Mouse (Mus musculus) urinary bladder, adult 2 months (tissue): ENCODE results near the gene Tmem38b. TPM values are rescaled to one million over a fixed set of nuclear protein-coding genes. Genes with fewer than 3 reads are reported as not detected.
A peak's percentile ranks its signal among the peaks of the same experiment; 100 is the strongest.
"Not testable (repeated sequence)": the region's sequence is repeated elsewhere in the genome, so short reads cannot be mapped to it uniquely, and the experiment has no call there.

Experiments
- DNase-seq: peaks from one replicate; pipeline ENCODE4 v3.0.0; 2022; ENCODE audit warnings: low spot score
- polyA plus RNA-seq: library from polyadenylated mRNA; depleted of rRNA; stranded (reverse); fragments of >200 nt; gene quantifications from 2 replicates; pipeline ENCODE4 v1.2.3, GENCODE M21; 2012; rRNA removed

Tmem38b gene
- polyA plus RNA-seq, result 15.5 and 30.2 TPM in 2 replicates

- peak; percentile 68 for DNase-seq
These were observed at the start of gene Tmem38b for GRCm38 (mm10) chr4:53825821-53826605. Tmem38b (plus strand) TSS chr4:53826045.

- no peak for DNase-seq
These were observed 44.4 kb upstream of the Tmem38b start for GRCm38 (mm10) chr4:53781396-53781795.

GRCm38 (mm10) chr4:53782216-53783070 is 43.4 kb upstream of the Tmem38b start:
- no peak for DNase-seq

GRCm38 (mm10) chr4:53785746-53786398 is 40.0 kb upstream of the Tmem38b start:
- DNase-seq, result no peak

- DNase-seq, result no peak
These were observed 39.0 kb upstream of the Tmem38b start for GRCm38 (mm10) chr4:53786851-53787250.

- no peak for DNase-seq
These were observed 36.5 kb upstream of the Tmem38b start for GRCm38 (mm10) chr4:53789346-53789745.

- DNase-seq, result no peak
These were observed 31.4 kb upstream of the Tmem38b start for GRCm38 (mm10) chr4:53794257-53794966.

- no peak for DNase-seq
These were observed 30.8 kb upstream of the Tmem38b start for GRCm38 (mm10) chr4:53795086-53795485.

- DNase-seq, result no peak
These were observed 30.1 kb upstream of the Tmem38b start for GRCm38 (mm10) chr4:53795706-53796105.

- DNase-seq, result no peak
These were observed 28.7 kb upstream of the Tmem38b start for GRCm38 (mm10) chr4:53796865-53797772.

GRCm38 (mm10) chr4:53798896-53799676 is 26.8 kb upstream of the Tmem38b start:
- no peak for DNase-seq

GRCm38 (mm10) chr4:53799753-53800152 is 26.1 kb upstream of the Tmem38b start:
- DNase-seq, result no peak

- DNase-seq, result not testable (repeated sequence)
These were observed 22.2 kb upstream of the Tmem38b start for GRCm38 (mm10) chr4:53803674-53804073.

- not testable (repeated sequence) for DNase-seq
These were observed 19.4 kb upstream of the Tmem38b start for GRCm38 (mm10) chr4:53806428-53806827.

GRCm38 (mm10) chr4:53818320-53818719 is 7.5 kb upstream of the Tmem38b start:
- DNase-seq, result no peak

GRCm38 (mm10) chr4:53823697-53824096 is 2.1 kb upstream of the Tmem38b start:
- no peak for DNase-seq

- DNase-seq, result no peak
These were observed 1.0 kb upstream of the Tmem38b start for GRCm38 (mm10) chr4:53824831-53825230.

- DNase-seq, result no peak
These were observed 900 bp downstream of the Tmem38b start for GRCm38 (mm10) chr4:53826641-53827248.

GRCm38 (mm10) chr4:53827869-53828268 is 2.0 kb downstream of the Tmem38b start:
- DNase-seq, result no peak
